Mouse (Mus musculus): Measurements from ENCODE around the gene Adgrl1. TPM values are rescaled to one million over a fixed set of nuclear protein-coding genes. Genes with fewer than 3 reads are reported as not detected.
A peak's percentile ranks its signal among the peaks of the same experiment; 100 is the strongest.

Adgrl1 gene
- total and polyA plus RNA-seq, 3 experiments: 11.3 to 31.2 (median 18.5) TPM

DNA sequence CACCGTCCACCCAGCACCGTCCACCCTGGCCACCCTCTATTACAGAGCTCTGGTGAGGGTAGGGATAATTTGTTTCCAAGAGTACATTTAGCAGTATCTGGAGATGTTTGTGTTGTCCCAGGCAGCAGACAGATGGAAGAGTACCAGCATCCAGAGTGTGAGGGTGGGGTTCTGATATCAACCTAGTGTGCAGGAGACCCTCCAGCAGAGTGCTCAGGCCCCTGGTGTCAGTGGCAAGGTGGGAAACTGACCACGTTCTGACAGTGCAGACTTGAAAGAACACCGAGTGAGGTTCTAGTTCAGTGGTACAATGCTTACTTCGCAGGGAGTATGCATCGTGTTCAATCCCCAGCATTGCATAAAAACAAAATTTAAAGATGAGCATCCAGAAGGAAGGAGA is 71.8 kb downstream of the Adgrl1 start:
- no peaks in the 10 kb centered on the region for H3K9me3 ChIP-seq (replicated peaks)
- peak overlapping the region; percentile 98; the same call in 1 of the 2 replicates for H3K4me3 ChIP-seq (ENCODE audit: low read depth, low read length)
- peaks cover 36% of the 10 kb centered on the region for H3K4me1 ChIP-seq (ENCODE audit: insufficient read depth, low read depth, low read length)
- DNase-seq (ENCODE audit: low spot score): no peak
- TF ChIP-seq TAL1 (conservative IDR thresholded peaks at IDR 0.05; ENCODE audit: low read depth, low read length): no peak
- no peak for TF ChIP-seq GATA2 (IDR thresholded peaks at IDR 0.05; ENCODE audit: borderline replicate concordance, low read depth, low read length)
- no peak for TF ChIP-seq GATA1 (IDR thresholded peaks at IDR 0.05; ENCODE audit: borderline replicate concordance, low read length)
- TF ChIP-seq POLR2AphosphoS5 (IDR thresholded peaks at IDR 0.05; ENCODE audit: insufficient replicate concordance, low read depth, low read length): no peak
- no peak for TF ChIP-seq CTCF (IDR thresholded peaks at IDR 0.05; ENCODE audit: low read depth, low read length)
- no peak for ATAC-seq (ENCODE audit: extremely low read depth, insufficient number of reproducible peaks, low FRiP score, poor library complexity, severe bottlenecking)
- peaks cover 71% of the 10 kb centered on the region for H3K36me3 ChIP-seq (replicated peaks)
- H3K27me3 ChIP-seq (ENCODE audit: insufficient read depth, low read length): no peaks in the 10 kb centered on the region

DNA sequence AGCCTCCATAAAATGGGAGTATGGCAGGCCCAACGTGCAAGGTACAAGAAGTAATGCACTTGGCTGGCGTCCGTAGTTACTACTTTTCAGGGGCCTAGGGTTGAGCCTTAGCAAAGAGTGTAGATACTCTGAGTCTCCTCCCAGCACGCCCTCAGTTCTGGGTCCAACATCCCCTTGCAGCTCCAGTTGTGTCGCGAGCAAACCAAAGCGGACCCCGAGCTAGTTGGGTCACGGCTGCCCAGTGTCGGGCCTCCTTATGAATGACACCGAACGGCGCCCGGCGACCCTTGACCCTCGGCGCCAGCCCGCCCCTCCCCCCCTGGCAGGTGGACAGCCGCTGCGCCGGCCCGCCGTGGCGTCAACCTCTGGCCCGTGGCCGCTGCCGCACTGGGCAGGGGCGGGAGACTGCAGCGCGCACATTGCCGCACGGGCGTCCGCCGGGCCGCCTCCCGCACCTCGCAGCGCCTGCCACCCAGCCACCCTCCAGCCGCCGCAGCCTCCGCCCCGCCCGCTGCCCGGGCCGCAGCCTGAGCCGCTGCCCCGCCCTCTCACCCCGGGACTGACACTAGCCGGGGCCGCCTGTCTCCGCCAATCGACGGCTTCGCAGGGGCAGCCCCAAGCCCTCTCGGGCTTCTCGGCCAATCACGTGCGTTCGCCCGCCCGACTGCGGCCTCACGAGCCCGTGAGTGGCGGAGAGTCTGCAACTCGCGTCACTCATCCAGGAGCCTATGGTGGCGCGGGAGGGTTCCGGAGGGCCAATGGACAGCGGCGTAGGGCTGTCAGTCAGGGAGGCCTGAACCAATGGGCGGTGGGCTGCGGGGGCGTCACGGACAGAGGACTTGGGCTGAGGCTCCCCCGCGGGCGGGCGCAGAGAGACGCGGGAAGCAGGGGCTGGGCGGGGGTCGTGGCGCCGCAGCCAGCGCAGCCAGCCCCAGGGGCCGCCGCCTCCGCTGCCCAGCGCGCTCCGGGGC is 72.5 kb downstream of the Adgrl1 start, which contains the start of gene Prkaca:
Prkaca (plus strand) TSS at position 844 of the 971 bp plus-strand sequence.
- DNase-seq (ENCODE audit: low spot score) (peak; percentile 100), ATAC-seq (ENCODE audit: extremely low read depth, insufficient number of reproducible peaks, low FRiP score, poor library complexity, severe bottlenecking) (peak; percentile 100)
- peaks cover 43% of the 10 kb centered on the region for H3K4me1 ChIP-seq (ENCODE audit: insufficient read depth, low read depth, low read length)
- H3K36me3 ChIP-seq (replicated peaks): peaks cover 71% of the 10 kb centered on the region
- TF ChIP-seq GATA2 (IDR thresholded peaks at IDR 0.05; ENCODE audit: borderline replicate concordance, low read depth, low read length) (no peak), TAL1 (conservative IDR thresholded peaks at IDR 0.05; ENCODE audit: low read depth, low read length) (no peak), CTCF (IDR thresholded peaks at IDR 0.05; ENCODE audit: low read depth, low read length) (no peak), GATA1 (IDR thresholded peaks at IDR 0.05; ENCODE audit: borderline replicate concordance, low read length) (no peak), POLR2AphosphoS5 (IDR thresholded peaks at IDR 0.05; ENCODE audit: insufficient replicate concordance, low read depth, low read length) (no peak)
- no peaks in the 10 kb centered on the region for H3K9me3 ChIP-seq (replicated peaks)
- peak within 1 kb of the TSS; percentile 98 for H3K4me3 ChIP-seq (ENCODE audit: low read depth, low read length)
- H3K27me3 ChIP-seq (ENCODE audit: insufficient read depth, low read length): no peaks in the 10 kb centered on the region

DNA sequence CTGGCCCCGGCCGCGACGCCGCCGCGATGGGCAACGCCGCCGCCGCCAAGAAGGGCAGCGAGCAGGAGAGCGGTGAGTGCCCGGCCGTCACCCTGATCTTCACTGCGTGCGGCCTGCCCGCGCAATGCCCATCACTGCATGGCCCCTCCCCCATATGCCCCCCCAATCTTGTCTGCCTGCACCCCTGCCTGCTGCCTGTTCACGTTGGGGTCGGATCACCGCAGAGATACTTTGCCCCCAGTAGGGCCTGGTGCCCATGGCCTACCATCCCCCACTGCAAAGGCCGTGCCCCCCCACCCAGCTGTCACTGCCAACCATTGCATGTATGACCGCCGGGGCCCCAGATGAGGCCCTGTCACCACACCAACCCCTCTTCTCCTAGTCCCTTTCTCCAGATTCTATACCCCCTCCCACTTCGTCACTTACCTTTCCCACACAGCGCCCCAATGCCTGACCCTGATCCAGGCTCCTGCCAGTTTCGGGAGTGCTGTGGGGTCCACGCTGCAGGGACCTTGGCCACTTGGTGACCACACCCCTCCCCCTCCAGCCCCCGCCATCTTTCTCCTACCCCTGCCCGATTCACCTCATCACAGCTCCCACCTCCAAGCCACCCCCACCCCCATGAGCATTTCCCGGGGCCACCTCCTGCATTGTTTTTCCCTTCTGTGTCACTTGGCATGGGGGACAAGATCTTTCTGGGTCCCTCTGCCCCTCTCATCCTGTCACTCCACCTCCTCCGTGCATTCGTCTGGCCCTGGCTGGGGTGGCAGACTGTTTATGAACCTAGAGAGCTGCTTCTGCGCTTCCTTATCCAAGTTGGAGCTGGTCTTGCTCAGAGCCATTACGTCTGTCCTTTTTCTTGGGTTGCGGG is 73.5 kb downstream of the Adgrl1 start:
- no peaks in the 10 kb centered on the region for H3K9me3 ChIP-seq (replicated peaks)
- ATAC-seq (ENCODE audit: extremely low read depth, insufficient number of reproducible peaks, low FRiP score, poor library complexity, severe bottlenecking): no peak

DNA sequence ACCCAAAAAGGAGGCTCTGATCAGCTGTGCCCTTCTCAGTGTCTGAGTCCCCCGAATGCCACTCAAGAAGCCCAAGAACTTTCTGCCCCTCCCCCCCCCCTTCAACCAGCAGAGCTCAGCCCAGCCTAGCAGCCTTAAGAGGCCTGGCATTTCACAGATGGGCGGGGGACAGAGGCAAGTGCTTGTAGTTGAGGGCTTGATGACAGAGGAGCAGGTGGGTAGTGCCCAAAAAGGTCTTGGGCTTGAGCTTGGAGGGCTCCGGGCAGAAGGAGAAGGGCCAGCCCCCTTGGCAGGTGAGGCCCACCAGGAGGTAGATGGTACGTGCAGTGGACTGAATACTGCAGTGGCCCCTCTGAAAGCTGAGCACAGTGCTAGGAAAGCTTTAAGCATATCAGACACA is 74.6 kb downstream of the Adgrl1 start:
- DNase-seq (ENCODE audit: low spot score): no peak
- H3K9me3 ChIP-seq (replicated peaks): no peaks in the 10 kb centered on the region
- H3K36me3 ChIP-seq (replicated peaks): peaks cover 70% of the 10 kb centered on the region
- no peaks in the 10 kb centered on the region for H3K27me3 ChIP-seq (ENCODE audit: insufficient read depth, low read length)
- ATAC-seq (ENCODE audit: extremely low read depth, insufficient number of reproducible peaks, low FRiP score, poor library complexity, severe bottlenecking): no peak
- TF ChIP-seq CTCF (IDR thresholded peaks at IDR 0.05; ENCODE audit: low read depth, low read length) (no peak), GATA2 (IDR thresholded peaks at IDR 0.05; ENCODE audit: borderline replicate concordance, low read depth, low read length) (no peak), TAL1 (conservative IDR thresholded peaks at IDR 0.05; ENCODE audit: low read depth, low read length) (no peak), POLR2AphosphoS5 (IDR thresholded peaks at IDR 0.05; ENCODE audit: insufficient replicate concordance, low read depth, low read length) (no peak), GATA1 (IDR thresholded peaks at IDR 0.05; ENCODE audit: borderline replicate concordance, low read length) (no peak)
- H3K4me1 ChIP-seq (ENCODE audit: insufficient read depth, low read depth, low read length): peaks cover 53% of the 10 kb centered on the region
- H3K4me3 ChIP-seq (ENCODE audit: low read depth, low read length): no peak overlapping the region

More for the DNA sequence above, 73.5 kb downstream of the Adgrl1 start:
- Histone ChIP-seq H3K4me1 (ENCODE audit: insufficient read depth, low read depth, low read length) (peaks cover 51% of the 10 kb centered on the region), H3K4me3 (ENCODE audit: low read depth, low read length) (peak overlapping the region; percentile 98), H3K36me3 (replicated peaks) (peaks cover 71% of the 10 kb centered on the region), H3K27me3 (ENCODE audit: insufficient read depth, low read length) (no peaks in the 10 kb centered on the region)
- TF ChIP-seq TAL1 (conservative IDR thresholded peaks at IDR 0.05; ENCODE audit: low read depth, low read length): no peak
- no peak for TF ChIP-seq POLR2AphosphoS5 (IDR thresholded peaks at IDR 0.05; ENCODE audit: insufficient replicate concordance, low read depth, low read length)
- TF ChIP-seq CTCF (IDR thresholded peaks at IDR 0.05; ENCODE audit: low read depth, low read length): no peak
- TF ChIP-seq GATA2 (IDR thresholded peaks at IDR 0.05; ENCODE audit: borderline replicate concordance, low read depth, low read length): no peak
- TF ChIP-seq GATA1 (IDR thresholded peaks at IDR 0.05; ENCODE audit: borderline replicate concordance, low read length): no peak
- DNase-seq (ENCODE audit: low spot score): no peak

DNA sequence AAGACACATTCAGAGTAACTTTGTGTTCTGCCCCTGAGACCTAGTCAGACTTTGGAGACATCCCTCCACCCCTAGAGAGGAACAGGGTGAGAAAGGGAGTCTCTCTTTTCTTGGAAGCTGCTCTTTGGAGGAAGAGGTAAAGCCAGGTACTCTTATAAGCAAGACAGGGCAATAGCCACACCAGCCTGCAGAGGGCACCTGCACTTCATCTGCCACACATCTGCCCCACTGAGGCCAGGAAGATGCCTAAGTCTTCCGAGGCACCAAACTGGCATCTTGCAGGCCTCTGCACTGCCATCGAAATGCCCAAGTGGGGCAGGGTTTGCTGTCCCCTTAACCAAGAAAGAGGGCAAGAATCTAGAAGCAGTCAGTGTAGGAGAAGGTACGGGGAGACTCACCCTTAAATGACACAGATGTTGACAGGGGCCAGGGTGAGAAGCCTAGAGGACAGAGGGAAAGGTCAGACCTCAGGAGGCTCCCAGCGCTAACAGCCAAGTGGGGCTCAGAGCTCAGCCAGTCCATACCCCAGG is 76.3 kb downstream of the Adgrl1 start:
- DNase-seq (ENCODE audit: low spot score) (no peak), ATAC-seq (ENCODE audit: extremely low read depth, insufficient number of reproducible peaks, low FRiP score, poor library complexity, severe bottlenecking) (no peak)
- Histone ChIP-seq H3K27me3 (ENCODE audit: insufficient read depth, low read length) (no peaks in the 10 kb centered on the region), H3K4me1 (ENCODE audit: insufficient read depth, low read depth, low read length) (peaks cover 49% of the 10 kb centered on the region), H3K36me3 (replicated peaks) (peaks cover 74% of the 10 kb centered on the region), H3K9me3 (replicated peaks) (no peaks in the 10 kb centered on the region), H3K4me3 (ENCODE audit: low read depth, low read length) (no peak overlapping the region)
- TF ChIP-seq TAL1 (conservative IDR thresholded peaks at IDR 0.05; ENCODE audit: low read depth, low read length) (no peak), GATA1 (IDR thresholded peaks at IDR 0.05; ENCODE audit: borderline replicate concordance, low read length) (no peak), POLR2AphosphoS5 (IDR thresholded peaks at IDR 0.05; ENCODE audit: insufficient replicate concordance, low read depth, low read length) (no peak), GATA2 (IDR thresholded peaks at IDR 0.05; ENCODE audit: borderline replicate concordance, low read depth, low read length) (no peak), CTCF (IDR thresholded peaks at IDR 0.05; ENCODE audit: low read depth, low read length) (no peak; the same call in 1 of the 2 replicates)

Measured in G1E (cell line).